Mouse (Mus musculus) liver, adult (tissue): ENCODE results near the gene Degs2.

ENCODE experiments used
- GATA4 ChIP-seq: IDR thresholded peaks from 2 replicates; pipeline ENCODE4 v1.6.1; 2014; ENCODE audit warnings: mild to moderate bottlenecking, low read length; ENCODE audit not compliant: insufficient replicate concordance

Degs2 gene

DNA sequence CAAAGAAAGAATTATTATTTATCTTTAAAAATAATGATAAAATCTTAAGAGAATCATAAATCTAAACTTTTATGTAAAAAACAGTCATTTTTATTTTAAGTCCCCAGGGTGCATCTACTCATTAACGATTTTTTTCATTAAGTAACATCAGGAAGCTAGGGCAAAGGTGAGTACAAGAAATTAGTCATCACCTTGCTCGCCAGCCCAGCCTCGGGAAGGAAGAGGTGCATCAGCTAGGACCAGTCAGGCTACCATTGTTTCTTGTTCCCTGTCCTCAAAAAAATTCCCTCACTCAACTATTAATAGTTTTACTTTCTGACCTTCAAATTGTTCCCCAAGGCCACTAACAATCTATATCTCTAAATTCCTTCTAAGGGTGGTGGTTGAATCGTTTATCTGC, 23.7 kb downstream of the Degs2 start:
- TF ChIP-seq GATA4, result no peak

DNA sequence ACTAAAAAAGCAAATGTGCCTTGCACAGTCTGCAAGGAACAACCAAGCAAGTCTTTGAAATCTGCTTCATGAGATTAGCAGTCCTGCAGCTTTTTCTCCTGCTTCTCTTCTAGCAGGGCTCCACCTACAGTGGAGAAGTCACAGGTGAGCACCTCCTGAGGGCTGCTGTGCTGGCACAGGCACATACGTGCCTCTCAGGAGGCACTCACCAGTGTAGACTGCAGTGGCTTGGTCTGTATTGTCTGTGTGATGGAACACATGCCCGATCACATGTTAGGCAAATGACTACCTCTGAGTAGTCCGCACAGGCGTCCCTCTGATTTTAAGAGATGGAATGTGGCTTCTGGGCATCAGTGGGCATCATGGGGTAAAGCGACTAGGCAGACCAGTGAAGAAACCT, 25.0 kb downstream of the Degs2 start:
- no peak for TF ChIP-seq GATA4

DNA sequence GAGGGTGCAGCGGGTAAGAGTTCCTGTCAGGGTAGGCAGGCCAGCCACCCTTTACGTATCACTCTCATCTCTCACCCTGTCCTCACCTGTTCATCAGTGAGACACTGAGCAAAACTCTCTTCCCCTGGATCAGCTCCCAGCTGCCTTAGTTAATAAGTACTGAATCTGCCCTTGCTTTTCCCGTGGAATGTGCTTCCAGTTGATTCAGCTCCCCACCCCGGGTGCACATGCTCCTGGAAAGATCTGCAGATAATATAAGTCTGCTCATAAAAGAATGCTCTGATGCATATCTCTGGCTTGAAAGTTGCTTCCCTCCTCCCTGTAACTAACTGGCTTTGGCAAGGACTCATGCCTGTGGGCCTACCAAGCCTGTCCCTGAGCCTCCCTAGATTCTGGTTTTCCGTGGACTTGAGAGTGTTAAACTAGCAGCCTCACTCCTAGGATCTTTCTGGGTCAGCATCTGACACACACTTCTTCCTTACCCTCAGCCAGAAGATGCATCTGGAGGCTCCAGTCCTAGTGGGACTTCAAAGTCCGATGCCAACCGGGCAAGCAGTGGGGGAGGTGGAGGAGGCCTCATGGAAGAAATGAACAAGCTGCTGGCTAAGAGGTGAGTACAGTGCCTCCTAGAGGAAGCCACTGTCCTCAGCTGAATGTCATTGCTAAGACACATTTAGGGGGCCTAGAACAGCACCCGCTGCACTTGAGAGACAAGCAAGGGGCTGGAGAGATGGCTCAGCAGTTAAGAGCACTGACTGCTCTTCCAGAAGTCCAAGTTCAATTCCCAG, 26.3 kb downstream of the Degs2 start:
- TF ChIP-seq GATA4, result peak; percentile 32; the same call in 1 of the 2 replicates

DNA sequence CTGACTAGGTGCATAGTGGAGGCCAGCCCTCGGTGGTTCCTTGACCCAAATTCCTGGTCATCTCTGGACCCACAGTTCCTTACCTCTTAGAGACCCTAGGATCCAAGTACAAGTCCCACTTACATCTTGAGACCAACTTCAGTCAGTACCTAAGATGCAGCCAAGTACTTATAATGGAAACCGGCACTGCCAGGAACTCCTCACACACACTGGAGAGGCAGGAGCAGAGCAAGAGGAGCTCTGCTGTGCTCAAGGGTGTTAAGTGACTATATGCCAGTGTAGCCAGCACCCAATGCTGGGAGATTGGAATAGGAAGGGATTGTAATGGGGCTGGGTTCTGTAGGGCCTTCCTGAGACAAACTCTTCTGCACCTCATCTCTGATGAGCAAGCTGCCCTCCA, 27.2 kb downstream of the Degs2 start:
- no peak for TF ChIP-seq GATA4

DNA sequence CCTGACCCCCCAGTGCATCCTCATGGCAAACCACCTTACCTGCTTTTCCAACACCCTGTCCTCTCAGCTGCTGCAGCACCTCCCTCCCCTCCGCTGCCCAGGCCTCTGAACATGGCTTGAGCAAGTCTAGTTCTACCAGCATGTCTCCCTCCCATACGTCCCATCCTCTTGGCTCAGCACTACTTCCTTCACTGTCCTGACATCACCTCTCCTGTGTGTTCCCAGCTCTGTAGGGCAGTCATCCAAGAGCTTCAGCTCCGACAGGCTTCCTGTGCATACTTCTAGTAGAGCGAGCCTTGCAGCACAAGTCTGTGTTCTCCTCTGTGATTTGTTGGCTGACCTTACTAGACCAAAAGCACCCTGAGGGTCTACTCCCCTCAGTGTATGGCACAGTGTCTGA, 27.6 kb downstream of the Degs2 start:
- TF ChIP-seq GATA4, result no peak

DNA sequence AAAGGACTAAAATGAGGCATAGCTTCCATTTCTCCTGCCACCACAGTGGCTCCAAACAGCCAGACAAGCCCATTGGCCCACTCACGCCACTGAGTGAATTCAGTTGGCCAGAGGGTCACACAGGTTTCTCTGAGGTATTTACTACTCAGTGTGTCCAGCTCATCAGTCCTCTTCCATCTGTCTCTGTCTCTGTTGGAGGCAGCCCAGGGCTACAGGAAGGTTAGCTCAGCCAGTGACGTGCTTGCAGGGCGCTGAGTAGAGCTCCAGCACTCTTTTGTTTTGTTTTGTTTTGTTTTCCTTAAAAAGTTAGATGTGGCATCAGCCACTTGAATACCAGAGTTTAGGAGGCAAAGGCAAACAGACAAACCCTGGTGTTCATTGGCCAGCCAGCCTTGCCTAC, 28.6 kb downstream of the Degs2 start:
- no peak for TF ChIP-seq GATA4

DNA sequence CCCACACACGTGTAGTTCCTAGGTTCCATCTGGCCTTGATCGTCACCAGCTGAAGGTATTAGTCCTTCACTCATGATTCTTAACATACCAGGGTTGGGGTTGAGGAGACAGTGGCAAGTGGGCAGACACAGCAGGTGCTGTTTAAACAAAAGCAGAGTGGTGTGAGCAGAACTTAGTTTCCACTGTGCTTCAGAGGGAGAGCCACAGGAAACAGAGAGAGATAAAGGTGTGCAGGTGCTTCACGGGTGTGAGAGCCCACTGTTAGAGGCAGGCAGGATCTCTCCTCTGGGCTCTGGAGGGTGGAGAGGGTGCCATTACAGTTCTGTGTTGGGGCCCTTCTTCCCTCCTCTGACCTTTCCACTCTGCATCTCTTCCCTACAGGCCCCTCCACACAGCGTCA, 29.2 kb downstream of the Degs2 start:
- TF ChIP-seq GATA4, result no peak

DNA sequence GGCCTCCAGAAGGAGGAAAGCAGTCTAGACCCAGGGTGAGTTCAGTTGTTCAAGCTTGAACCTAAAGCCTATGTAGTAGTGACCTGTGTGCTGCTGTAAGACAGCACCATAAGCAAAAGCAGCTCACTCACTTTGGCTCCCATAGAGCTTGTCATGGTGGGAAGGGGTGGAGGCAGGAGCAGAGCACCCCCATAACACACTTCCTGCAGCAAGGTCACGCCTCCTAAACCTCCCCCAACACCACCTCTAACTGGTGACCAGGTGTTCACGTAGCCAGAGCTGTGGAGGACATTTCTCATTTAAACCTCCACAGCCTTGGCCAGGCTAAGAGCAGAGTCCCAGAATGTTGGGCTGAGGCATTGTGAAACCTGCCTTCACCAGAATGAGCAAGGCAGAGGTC, 30.6 kb downstream of the Degs2 start:
- TF ChIP-seq GATA4, result no peak

DNA sequence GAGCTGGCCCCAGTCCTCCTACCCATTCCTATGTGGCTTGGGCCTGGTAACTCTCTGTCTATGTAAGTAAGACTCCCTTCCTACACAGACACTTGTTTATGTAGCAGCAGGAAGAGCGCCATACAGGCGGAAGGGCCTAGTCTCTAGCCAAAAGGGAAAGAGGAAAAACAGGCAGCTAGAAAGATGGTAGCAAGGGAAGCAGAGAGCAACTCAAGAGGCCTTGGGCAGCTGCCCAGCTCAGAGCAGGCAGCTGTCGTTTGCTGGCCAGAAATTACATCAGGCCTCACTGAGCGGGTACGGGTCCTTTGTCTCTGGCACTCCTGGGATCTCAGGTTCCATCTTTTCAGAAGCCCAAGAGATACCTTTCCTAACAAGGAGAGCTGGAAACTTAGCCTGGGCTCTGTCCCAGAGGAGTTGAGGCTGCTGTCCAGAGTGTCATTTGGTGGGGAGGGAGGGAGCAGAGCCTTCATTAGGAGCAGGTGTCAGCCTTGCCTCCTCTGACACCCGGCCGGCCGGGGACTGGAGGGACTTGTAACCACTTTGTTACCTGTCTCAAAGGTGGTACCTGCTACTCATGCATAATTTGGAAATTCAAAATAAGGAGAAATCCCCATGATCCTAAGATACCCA, 33.4 kb downstream of the Degs2 start:
- TF ChIP-seq GATA4, result no peak

DNA sequence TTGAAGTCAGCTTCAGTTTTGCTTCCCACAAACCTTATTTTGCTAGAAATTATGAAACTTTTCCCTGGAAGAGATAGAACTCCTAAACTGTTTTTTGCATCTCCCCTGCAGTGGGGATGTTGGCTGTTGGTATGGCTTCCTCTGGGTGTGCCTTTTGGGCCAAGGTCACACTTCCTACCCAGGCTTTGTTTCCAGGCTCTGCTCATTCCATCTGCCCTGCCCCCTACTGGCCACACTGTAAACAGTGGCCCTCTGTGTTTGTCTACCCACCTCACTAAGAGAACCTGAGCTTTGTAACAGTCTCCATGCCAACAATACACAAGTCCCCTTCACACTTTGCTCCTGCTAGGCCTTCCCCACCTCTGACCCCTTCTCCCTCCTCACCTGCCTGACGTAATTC, 44.8 kb downstream of the Degs2 start:
- TF ChIP-seq GATA4, result no peak

DNA sequence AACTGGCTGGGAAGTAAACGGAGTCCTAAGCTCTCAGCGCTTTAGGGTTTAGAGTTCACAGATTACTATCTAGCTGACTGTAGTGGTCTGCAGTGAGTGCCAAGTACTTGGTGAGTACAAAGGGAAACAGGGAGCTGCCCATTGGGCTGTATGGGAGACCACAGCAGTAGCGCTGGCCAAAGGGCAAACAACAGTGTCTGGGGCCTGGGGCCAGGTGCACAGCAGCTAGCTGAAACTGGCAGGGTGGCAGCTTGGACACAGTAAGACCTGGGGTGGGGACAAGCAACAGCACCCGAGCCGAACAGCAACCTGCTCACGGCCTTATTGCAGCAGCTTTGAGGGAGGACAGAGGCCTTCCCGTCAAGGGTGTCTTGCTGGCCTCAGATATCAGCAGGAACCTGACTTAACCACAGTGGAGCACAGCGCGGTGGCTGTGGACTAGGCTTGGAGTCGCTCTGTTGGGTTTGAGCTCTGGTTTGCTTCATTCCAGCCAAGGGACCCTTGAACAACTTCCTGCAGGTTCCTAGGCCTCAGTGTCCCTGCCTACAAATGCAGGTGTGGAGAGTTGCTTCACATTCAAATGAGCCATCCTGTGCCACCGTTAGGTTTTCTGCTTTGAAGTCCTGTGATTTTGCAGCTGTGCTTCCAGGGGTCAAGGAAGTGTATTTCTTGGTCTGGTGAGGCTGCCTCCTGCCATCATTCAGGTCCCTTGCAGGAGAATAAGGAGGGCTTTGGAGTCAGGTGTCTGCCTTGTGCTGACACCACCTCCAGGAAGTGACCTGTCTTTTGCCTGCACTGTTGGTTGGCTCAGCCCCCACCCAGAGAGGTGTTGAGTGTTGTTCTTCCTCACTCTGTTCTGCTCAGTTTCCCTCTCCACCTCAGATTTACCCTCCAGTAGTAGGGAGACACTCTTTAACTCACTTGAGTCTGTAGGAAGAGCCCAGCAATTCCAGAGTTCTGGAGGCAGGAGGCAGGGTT, 48.5 kb downstream of the Degs2 start:
- no peak for TF ChIP-seq GATA4

DNA sequence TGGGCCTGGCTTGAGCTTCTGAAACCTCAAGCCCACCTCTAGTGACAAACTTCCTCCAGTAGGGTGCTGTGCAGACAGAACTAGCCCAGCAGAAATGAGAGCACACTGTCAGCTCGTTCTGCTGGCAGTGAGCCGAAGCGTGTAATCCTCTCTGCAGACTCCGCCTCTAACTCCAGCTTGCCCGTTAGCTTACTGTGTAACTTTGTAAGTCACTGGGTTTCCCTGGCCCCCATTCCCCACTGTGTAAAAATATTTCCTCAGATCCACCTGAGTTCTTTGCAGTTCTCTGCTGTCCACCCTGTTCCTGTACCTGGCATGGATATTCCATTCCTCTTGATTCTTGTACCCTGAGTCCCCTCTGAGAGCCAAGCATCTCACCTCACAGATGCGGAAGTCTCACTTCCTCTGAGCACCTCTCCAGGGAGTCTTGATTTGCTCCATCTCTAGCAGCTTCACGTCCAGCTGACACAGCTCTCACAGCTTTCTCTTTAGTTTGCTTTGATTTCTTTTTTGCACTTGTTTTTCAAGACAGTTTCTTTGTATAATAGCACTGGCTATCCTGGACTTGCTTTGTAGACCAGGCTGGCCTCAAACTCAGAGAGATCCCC, 51.0 kb downstream of the Degs2 start:
- TF ChIP-seq GATA4, result no peak

DNA sequence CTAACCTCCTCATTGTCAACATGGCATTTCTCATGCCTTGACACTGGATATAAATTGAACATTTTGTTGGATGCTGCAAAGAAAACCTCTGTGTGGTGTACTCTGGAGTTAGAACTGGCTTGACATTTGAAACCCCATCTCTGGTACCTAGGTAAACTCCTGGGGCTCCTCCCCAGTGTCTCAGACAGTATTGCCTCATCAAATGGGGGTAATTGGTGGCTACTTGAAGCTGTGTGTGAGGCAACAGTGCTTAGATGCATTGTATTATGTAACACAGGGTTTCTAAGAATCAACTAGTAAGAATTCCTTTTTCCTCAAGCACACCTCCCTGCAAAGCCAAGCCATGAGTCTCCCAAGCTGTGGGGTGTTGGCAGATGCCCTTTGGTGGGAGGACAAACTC, 54.3 kb downstream of the Degs2 start:
- no peak for TF ChIP-seq GATA4

DNA sequence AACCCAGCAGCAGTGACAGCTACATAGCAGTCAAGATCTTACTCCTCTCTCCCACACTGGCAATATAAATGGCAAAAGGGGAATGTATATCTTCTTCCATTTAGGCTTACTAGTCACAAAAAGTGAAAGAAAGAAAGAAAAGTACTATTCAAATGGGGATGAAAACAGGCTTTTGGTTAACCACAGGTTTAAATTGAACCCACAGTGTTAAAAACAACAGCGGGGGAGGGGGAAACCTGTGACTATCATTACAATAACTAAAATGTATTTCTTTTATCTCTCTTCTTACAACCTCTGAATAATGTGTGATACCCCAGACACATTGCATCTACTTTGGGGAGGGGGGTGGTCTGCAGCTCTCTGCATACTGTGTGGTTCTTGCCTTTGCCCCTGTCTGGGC, 55.9 kb downstream of the Degs2 start:
- no peak for TF ChIP-seq GATA4

DNA sequence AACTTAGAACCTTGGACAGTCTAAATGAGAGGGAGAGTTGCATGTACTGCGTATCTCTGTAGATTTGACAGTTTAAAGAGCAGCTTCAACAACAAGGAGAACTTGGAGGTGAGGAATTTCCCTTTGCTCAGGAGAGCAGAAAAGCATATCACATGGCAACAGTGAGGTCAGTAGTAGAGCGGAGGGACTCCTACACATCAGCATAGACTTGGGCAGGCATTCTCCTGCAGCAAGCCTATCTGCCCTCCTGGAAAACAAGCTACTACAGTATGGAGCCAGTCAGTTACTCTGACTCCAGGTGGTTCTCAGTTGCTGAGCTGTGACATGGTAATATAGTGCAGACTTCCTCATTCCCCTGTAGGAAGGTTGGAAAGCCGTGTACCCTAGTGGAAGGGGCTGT, 60.1 kb downstream of the Degs2 start:
- no peak for TF ChIP-seq GATA4

DNA sequence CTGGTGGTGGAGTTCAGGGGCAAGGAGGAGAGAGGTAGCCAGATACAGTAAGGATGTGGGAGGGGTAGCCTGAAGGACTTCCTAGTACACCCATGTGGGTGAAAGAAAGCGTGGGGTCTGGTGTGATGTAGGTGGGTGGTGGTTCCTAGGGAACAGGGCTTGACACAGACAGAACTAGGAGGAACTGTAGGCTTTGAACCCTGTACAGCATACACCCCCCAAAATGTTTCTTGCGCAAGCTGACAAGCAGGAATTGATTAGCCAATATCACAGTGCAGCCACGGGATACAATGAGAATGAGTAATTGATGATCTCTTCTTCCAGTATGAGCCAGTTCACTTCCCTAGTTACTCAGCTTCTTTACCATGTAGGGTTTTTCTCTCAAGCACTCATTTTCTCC, 63.0 kb downstream of the Degs2 start:
- TF ChIP-seq GATA4, result no peak

DNA sequence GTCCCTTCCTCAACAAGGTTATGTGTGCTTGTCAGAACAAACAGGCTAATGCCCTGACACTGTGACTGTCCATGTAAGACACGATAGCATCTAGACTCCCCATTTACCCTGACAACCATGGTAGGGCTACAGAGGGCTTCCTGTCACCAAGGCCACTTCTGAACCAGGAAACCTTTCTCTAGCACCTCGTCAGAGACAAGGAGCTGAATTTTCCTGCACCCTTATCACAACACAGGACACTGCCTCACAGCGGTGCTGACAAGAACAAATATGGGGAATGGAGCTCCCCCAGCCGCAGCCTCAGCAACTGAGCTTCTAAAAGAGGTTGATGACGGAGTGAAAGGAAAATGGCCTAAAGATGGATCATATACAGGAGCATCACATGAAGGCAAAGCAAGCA, 64.7 kb downstream of the Degs2 start:
- TF ChIP-seq GATA4, result no peak
